Mouse (Mus musculus) embryo, embryonic 10.5 days (tissue): ENCODE measurements around the gene Myom3.

ENCODE experiments used
- DNase-seq: peaks from one replicate; pipeline ENCODE4 v3.0.0-alpha.2; 2015; ENCODE audit warnings: low spot score

Gene Myom3

DNA sequence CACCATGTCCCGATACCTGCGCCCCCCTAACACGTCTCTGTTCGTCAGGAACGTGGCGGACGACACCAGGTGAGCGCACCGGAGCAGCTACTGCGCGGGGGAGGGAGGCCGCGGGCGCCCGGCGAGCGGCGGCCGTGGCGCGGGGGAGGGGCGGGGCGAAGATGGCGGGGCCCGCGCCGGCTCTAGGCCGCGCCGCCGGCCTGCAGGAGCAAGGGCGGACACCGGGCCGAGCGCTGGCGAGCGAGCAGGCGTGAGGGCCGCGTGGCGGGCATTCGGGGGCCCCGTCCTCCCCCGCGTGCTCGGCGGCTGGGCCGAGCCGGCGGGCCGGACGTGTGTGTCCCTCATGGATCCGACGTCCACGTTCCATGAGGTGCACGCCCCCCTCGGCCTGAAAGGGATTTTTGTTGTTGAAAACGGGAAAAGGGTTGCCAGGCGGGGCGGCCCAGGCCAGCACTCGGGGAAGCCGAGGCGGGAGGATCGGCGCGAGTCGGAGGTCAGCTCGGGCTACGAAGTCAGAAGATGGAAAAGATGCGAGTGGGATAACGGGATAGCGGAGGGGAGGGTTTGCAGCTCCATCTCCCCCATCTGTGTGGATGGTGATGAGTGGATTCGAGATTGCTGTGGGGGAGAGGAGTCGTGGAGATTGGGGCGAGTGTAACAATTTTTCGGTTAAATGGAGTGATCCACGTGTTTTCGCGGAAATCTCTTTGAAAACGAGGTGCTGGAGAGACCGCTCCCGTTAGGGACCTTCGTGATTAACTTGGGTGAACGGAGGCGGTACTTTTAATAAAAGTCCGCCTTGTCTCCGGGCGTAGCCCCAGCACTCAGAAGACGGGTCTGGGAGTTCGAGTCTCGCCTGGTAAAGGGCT is 96.9 kb downstream of the Myom3 start:
- peak; percentile 80 for DNase-seq

DNA sequence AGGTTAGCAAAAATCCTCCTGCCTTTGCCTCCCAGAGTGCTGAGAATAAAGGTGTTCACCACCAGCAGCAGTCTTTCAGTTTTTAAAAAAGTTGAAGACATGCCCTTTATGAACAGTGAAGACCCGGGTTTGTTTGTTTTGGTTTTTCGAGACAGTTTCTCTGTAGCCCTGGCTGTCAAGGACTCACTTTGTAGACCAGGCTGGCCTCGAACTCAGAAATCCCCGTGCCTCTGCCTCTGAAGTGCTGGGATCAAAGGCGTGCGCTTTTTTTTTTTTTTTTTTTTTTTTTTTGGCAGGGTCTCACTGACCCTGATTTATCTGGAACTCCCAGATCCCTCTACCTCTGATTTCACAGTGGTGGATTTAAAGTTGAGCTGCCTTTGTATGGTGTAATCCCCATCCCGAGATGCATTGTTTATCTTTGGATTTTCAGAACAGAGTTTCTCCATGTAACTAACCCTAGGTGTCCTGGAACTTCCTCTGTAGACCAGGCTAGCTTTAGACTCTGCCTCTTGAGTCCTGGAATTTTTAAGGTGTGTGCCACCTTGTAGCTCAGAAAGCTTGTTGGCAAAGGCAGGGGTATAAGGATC is 98.2 kb downstream of the Myom3 start:
- DNase-seq: peak; percentile 33
